Mouse (Mus musculus): ENCODE measurements around the gene Fgfrl1. TPM values are rescaled to one million over a fixed set of nuclear protein-coding genes. Genes with fewer than 3 reads are reported as not detected.

Fgfrl1 gene
- polyA plus RNA-seq, 1 experiment from 2014 or later = 21.2 TPM

DNA sequence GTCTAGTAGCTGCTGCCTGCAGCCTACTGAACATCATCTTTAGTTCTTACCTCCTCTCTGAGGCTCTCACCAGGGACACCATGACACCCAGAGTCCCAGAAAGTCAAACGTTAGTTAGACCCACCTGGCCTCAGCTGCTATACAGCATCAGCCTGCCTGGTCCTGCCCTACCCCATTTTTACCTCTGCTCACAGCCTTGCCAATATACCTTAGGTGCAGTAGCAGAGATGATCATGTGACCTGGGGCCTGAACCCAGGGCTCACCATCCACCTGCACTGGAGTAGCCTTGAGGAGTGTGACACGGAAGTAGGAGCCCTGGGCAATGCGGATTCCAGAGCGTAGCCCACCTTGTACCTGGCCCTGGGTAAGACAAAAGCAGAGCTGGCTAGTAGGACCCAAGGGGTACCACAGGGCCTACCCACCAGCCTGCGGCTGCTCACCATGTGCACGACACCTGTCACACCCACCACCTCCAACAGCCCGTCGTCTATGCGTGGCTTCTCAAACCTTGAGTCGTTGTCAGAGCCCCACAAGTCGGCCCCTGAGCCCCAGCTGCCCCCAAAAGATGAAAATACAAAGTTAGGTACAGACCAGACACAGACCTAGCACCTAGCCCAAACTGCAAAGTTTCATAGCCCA lies 43.1 kb upstream of the Fgfrl1 start:
- H3K9me3 ChIP-seq (ENCODE audit: control insufficient read depth, low read length) = no peaks in the 10 kb centered on the region
- H3K4me3 ChIP-seq (ENCODE audit: low read depth, low read length) = no peak overlapping the region
- no peak overlapping the region for H3K9ac ChIP-seq (ENCODE audit: low read length)
- no peak for ATAC-seq (ENCODE audit: low FRiP score, low TSS enrichment)
- no peaks in the 10 kb centered on the region for H3K4me1 ChIP-seq (replicated peaks; ENCODE audit: control insufficient read depth, insufficient read depth)
- no peaks in the 10 kb centered on the region for H3K27me3 ChIP-seq (ENCODE audit: control insufficient read depth, insufficient read depth, low read length)
- peak; percentile 9 for DNase-seq (ENCODE audit: low spot score)
- no peak overlapping the region for H3K27ac ChIP-seq (replicated peaks)
- no peak overlapping the region for H3K4me2 ChIP-seq (replicated peaks; ENCODE audit: low read depth)
- TF ChIP-seq EP300 (optimal IDR thresholded peaks at IDR 0.05) = no peak
- no peak for TF ChIP-seq CTCF (IDR thresholded peaks at IDR 0.05; ENCODE audit: low read depth)
- peaks cover 27% of the 10 kb centered on the region for H3K36me3 ChIP-seq (ENCODE audit: control insufficient read depth, insufficient read depth, low read length)
- 92% methylated on average over 11 of the region's 11 CpGs for WGBS

DNA sequence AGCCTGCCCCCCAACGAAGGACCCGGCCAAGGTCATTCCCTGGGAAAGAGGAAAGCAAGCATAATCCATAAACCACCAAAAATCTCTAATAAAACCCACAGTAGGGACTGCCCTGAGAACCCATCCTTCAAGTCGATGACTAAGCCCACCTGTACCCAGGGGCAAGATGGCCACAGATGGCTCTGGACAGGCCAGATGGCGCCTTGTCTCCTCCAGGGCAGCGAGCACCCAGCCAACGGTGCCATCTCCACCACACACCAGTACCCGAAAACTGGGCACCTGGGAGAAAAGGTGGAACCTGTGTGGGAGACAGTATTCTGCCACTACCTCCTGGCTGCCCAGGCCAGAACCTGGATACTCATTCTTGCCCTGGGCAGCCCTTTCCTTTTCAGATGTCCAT lies 41.8 kb upstream of the Fgfrl1 start:
- no peak overlapping the region for H3K4me3 ChIP-seq (ENCODE audit: low read depth, low read length)
- no peak overlapping the region for H3K27ac ChIP-seq (replicated peaks)
- H3K36me3 ChIP-seq (ENCODE audit: control insufficient read depth, insufficient read depth, low read length) = peaks cover 33% of the 10 kb centered on the region
- no peaks in the 10 kb centered on the region for H3K9me3 ChIP-seq (ENCODE audit: control insufficient read depth, low read length)
- DNase-seq (ENCODE audit: low spot score) = no peak
- H3K27me3 ChIP-seq (ENCODE audit: control insufficient read depth, insufficient read depth, low read length) = no peaks in the 10 kb centered on the region
- 92% methylated on average over 7 of the region's 7 CpGs for WGBS
- TF ChIP-seq EP300 (optimal IDR thresholded peaks at IDR 0.05) = no peak
- TF ChIP-seq CTCF (IDR thresholded peaks at IDR 0.05; ENCODE audit: low read depth) = no peak
- ATAC-seq (ENCODE audit: low FRiP score, low TSS enrichment) = no peak
- H3K4me2 ChIP-seq (replicated peaks; ENCODE audit: low read depth) = no peak overlapping the region
- no peak overlapping the region for H3K9ac ChIP-seq (ENCODE audit: low read length)
- H3K4me1 ChIP-seq (replicated peaks; ENCODE audit: control insufficient read depth, insufficient read depth) = no peaks in the 10 kb centered on the region

DNA sequence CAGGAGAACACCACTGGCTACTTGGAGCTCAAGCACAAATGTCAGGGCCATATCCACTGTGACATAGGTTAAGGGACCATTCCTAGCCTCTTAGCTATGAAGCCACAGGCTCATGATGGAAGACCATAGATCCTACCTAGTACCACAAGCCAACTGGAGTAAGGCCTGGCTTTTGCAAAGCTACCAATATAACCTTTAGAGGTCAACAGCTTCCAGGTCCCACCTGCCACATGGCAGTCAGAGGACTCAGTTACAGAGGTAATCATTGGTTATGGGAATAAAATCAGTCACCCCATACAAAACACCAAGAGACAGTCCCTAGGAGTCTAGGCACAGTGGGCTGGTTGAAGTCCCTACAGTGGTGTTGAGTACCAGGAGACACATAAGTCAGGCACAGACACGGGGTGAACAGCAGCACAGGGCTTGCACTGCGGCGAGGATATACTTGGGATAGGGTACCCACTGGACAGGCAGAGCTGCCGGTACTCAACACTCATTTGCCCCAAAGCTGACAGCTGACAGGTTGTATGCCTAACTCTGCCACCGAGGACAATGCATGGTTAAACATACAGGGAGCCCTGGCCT lies 41.0 kb upstream of the Fgfrl1 start:
- no peaks in the 10 kb centered on the region for H3K27me3 ChIP-seq (ENCODE audit: control insufficient read depth, insufficient read depth, low read length)
- H3K9ac ChIP-seq (ENCODE audit: low read length) = no peak overlapping the region
- H3K27ac ChIP-seq (replicated peaks) = no peak overlapping the region
- no peak overlapping the region for H3K4me3 ChIP-seq (ENCODE audit: low read depth, low read length)
- TF ChIP-seq CTCF (IDR thresholded peaks at IDR 0.05; ENCODE audit: low read depth) (no peak), EP300 (optimal IDR thresholded peaks at IDR 0.05) (no peak)
- DNase-seq (ENCODE audit: low spot score) (no peak), ATAC-seq (ENCODE audit: low FRiP score, low TSS enrichment) (no peak)
- H3K4me1 ChIP-seq (replicated peaks; ENCODE audit: control insufficient read depth, insufficient read depth) = no peaks in the 10 kb centered on the region
- H3K36me3 ChIP-seq (ENCODE audit: control insufficient read depth, insufficient read depth, low read length) = peaks cover 38% of the 10 kb centered on the region
- 79% methylated on average over 5 of the region's 5 CpGs for WGBS
- no peak overlapping the region for H3K4me2 ChIP-seq (replicated peaks; ENCODE audit: low read depth)
- no peaks in the 10 kb centered on the region for H3K9me3 ChIP-seq (ENCODE audit: control insufficient read depth, low read length)

DNA sequence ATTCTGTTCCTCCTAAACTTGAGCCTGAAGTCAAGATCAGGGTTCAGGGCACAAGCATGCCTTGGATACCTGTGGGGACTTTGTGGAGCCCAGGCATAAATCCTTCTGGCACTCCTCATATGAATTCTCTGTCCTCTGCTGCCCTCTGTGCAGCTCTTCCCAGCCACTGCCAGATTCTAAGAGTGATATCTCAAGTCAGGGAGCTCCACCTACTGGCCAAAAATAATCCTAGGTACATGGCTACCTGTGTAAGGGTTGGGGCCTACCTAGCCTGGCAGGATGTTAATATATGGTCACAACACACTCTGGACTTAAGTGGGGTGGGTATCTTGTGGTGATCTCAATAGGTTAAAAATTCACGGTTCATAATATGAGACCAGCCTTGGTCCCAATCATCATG lies 40.4 kb upstream of the Fgfrl1 start:
- WGBS = 62% methylated on average over 1 of the region's 1 CpGs
- DNase-seq (ENCODE audit: low spot score) (peak; percentile 55), ATAC-seq (ENCODE audit: low FRiP score, low TSS enrichment) (peak; percentile 75)
- Histone ChIP-seq H3K4me2 (replicated peaks; ENCODE audit: low read depth) (no peak overlapping the region), H3K27me3 (ENCODE audit: control insufficient read depth, insufficient read depth, low read length) (no peaks in the 10 kb centered on the region), H3K27ac (replicated peaks) (no peak overlapping the region), H3K9ac (ENCODE audit: low read length) (no peak overlapping the region), H3K36me3 (ENCODE audit: control insufficient read depth, insufficient read depth, low read length) (peaks cover 35% of the 10 kb centered on the region), H3K4me3 (ENCODE audit: low read depth, low read length) (no peak overlapping the region), H3K4me1 (replicated peaks; ENCODE audit: control insufficient read depth, insufficient read depth) (no peaks in the 10 kb centered on the region), H3K9me3 (ENCODE audit: control insufficient read depth, low read length) (no peaks in the 10 kb centered on the region)
- peak; percentile 84 for TF ChIP-seq CTCF (IDR thresholded peaks at IDR 0.05; ENCODE audit: low read depth)
- TF ChIP-seq EP300 (optimal IDR thresholded peaks at IDR 0.05) = no peak

DNA sequence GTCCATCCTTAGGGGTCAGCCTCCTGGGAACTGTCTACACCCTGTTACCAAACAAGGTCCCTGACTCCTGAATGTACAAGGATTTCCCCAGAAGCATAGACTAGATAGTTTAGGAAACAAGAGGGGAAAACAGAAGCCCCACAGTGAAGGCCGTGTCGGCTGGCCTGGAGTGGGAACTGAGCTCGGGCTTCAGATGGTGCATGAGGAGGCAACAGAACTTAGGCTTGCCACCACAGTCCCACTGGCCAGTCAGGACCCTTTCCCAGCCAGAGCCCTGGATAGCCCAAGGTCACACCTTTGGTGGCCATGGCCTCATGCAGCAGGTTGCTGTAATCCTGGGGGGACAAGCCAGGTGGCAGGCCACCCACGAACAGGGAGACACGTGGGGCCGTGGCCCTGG lies 38.8 kb upstream of the Fgfrl1 start:
- no peak for DNase-seq (ENCODE audit: low spot score)
- H3K36me3 ChIP-seq (ENCODE audit: control insufficient read depth, insufficient read depth, low read length) = peaks cover 26% of the 10 kb centered on the region
- TF ChIP-seq EP300 (optimal IDR thresholded peaks at IDR 0.05) (no peak), CTCF (IDR thresholded peaks at IDR 0.05; ENCODE audit: low read depth) (no peak)

DNA sequence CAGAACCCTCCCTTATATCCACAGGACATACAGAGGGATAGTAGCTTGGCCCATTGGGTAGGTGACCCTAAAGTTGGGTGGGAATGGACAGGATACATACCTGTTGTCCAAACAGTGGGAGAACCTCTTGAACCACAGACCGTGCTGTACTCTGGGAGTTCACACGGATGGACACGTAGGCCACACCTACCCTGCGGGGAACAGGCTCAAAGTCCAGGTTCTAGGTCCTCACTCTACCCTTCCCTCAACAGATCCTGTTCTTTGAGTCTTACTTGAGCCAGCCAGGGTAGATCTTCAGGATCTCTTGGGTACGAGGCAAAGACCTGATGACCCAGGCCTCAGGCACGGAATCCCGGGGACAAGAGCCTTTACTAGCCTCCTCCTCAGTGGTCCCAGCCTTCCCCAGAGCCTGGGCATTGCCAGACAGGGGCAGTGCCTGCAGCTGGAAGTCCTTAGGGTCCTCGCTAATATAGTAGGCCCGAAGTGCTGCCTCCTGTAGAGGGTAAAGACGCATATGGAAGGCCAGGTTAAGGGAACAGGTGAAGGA lies 37.7 kb upstream of the Fgfrl1 start:
- DNase-seq (ENCODE audit: low spot score) (no peak), ATAC-seq (ENCODE audit: low FRiP score, low TSS enrichment) (peak; percentile 13; the same call in 1 of the 2 replicates)
- no peaks in the 10 kb centered on the region; the same call in 1 of the 2 replicates for H3K4me1 ChIP-seq (replicated peaks; ENCODE audit: control insufficient read depth, insufficient read depth)
- no peak overlapping the region for H3K4me2 ChIP-seq (replicated peaks; ENCODE audit: low read depth)
- no peak for TF ChIP-seq EP300 (optimal IDR thresholded peaks at IDR 0.05)
- no peak for TF ChIP-seq CTCF (IDR thresholded peaks at IDR 0.05; ENCODE audit: low read depth)
- H3K9ac ChIP-seq (ENCODE audit: low read length) = no peak overlapping the region
- H3K27me3 ChIP-seq (ENCODE audit: control insufficient read depth, insufficient read depth, low read length) = no peaks in the 10 kb centered on the region
- H3K27ac ChIP-seq (replicated peaks) = no peak overlapping the region
- peaks cover 17% of the 10 kb centered on the region; the same call in 1 of the 2 replicates for H3K36me3 ChIP-seq (ENCODE audit: control insufficient read depth, insufficient read depth, low read length)
- no peaks in the 10 kb centered on the region for H3K9me3 ChIP-seq (ENCODE audit: control insufficient read depth, low read length)
- H3K4me3 ChIP-seq (ENCODE audit: low read depth, low read length) = no peak overlapping the region
- 89% methylated on average over 10 of the region's 10 CpGs for WGBS

More for the DNA sequence above, 38.8 kb upstream of the Fgfrl1 start:
- no peak for ATAC-seq (ENCODE audit: low FRiP score, low TSS enrichment)
- H3K9ac ChIP-seq (ENCODE audit: low read length) = no peak overlapping the region
- no peaks in the 10 kb centered on the region for H3K9me3 ChIP-seq (ENCODE audit: control insufficient read depth, low read length)
- H3K4me1 ChIP-seq (replicated peaks; ENCODE audit: control insufficient read depth, insufficient read depth) = no peaks in the 10 kb centered on the region
- no peaks in the 10 kb centered on the region for H3K27me3 ChIP-seq (ENCODE audit: control insufficient read depth, insufficient read depth, low read length)
- H3K4me2 ChIP-seq (replicated peaks; ENCODE audit: low read depth) = no peak overlapping the region
- H3K27ac ChIP-seq (replicated peaks) = no peak overlapping the region
- 87% methylated on average over 6 of the region's 6 CpGs for WGBS
- H3K4me3 ChIP-seq (ENCODE audit: low read depth, low read length) = no peak overlapping the region
